Mouse (Mus musculus) midbrain, postnatal 0 days (tissue): ENCODE measurements around the gene Fam169b. TPM values are rescaled to one million over a fixed set of nuclear protein-coding genes. Genes with fewer than 3 reads are reported as not detected.
"Not testable (repeated sequence)": the region's sequence is repeated elsewhere in the genome, so short reads cannot be mapped to it uniquely, and the experiment has no call there.

ENCODE experiments used
- ATAC-seq: fragments of 200-750 bp; cut with Nextera tagmentation; 2 replicates; pipeline ENCODE4 v1.8.0; 2017; ENCODE audit warnings: moderate number of reproducible peaks, mild to moderate bottlenecking, moderate TSS enrichment, moderate library complexity; ENCODE audit not compliant: low FRiP score
- DNase-seq: peaks from one replicate; pipeline ENCODE4 v3.0.0-alpha.2; 2015; ENCODE audit warnings: low spot score
- H3K27ac ChIP-seq: fragments of 300-500 bp; sonication (generic); 2 replicates; pipeline ENCODE4 v1.5.1; 2014; ENCODE audit warnings: low read depth, mild to moderate bottlenecking, low read length, mixed read lengths
- H3K27me3 ChIP-seq: fragments of 300-500 bp; sonication (generic); 2 replicates; pipeline ENCODE4 v1.6.1; 2014; ENCODE audit warnings: low read length, control low read depth, mixed read lengths; ENCODE audit not compliant: insufficient read depth
- H3K36me3 ChIP-seq: fragments of 300-500 bp; sonication (generic); 2 replicates; pipeline ENCODE4 v1.6.1; 2014; ENCODE audit warnings: low read length, control low read depth, mixed read lengths; ENCODE audit not compliant: insufficient read depth
- H3K4me1 ChIP-seq: fragments of 300-500 bp; sonication (generic); 2 replicates; pipeline ENCODE4 v1.6.1; 2014; ENCODE audit warnings: mild to moderate bottlenecking, control low read depth, antibody characterized with exemption, low read length, mixed read lengths; ENCODE audit not compliant: insufficient read depth
- H3K4me2 ChIP-seq: fragments of 300-500 bp; sonication (generic); 2 replicates; pipeline ENCODE4 v1.6.1; 2014; ENCODE audit warnings: low read depth, mild to moderate bottlenecking, low read length, mixed read lengths; ENCODE audit not compliant: poor library complexity, severe bottlenecking
- H3K4me3 ChIP-seq: fragments of 300-500 bp; sonication (generic); 2 replicates; pipeline ENCODE4 v1.5.1; 2014; ENCODE audit warnings: low read depth, mild to moderate bottlenecking, low read length, moderate library complexity
- H3K9ac ChIP-seq: fragments of 300-500 bp; sonication (generic); replicated peaks from 2 replicates; pipeline ENCODE4 v1.6.1; 2014; ENCODE audit warnings: mild to moderate bottlenecking, low read length, moderate library complexity, mixed read lengths; ENCODE audit not compliant: poor library complexity, severe bottlenecking
- H3K9me3 ChIP-seq: fragments of 300-500 bp; sonication (generic); 2 replicates; pipeline ENCODE4 v1.6.1; 2016; ENCODE audit warnings: low read length, control low read depth
- CTCF ChIP-seq: IDR thresholded peaks from 2 replicates; pipeline ENCODE4 v1.5.1; 2016; ENCODE audit warnings: antibody characterized with exemption, mild to moderate bottlenecking
- WGBS: fragments of 180-500 bp; shearing (Covaris S2); extraction: QIAGEN DNeasy Blood & Tissue Kit; methylation state at CpG from one replicate; pipeline ENCODE4 v1.1.7; 2014; 5-methylcytosine and 5-hydroxymethylcytosine counted together
- polyA plus RNA-seq: library from polyadenylated mRNA; unstranded; fragments of >200 nt; fragmentation: Nextera tagmentation; extraction: Ambion mirVana; gene quantifications from 2 replicates; pipeline ENCODE4 v1.2.1, GENCODE M21; 2015
- total RNA-seq: library from RNA; depleted of rRNA; stranded (reverse); fragments of >200 nt; gene quantifications from 2 replicates; pipeline ENCODE4 v1.2.3, GENCODE M21; 2014

Gene Fam169b
- total and polyA plus RNA-seq, 2 experiments from 2014 or later = not detected

DNA sequence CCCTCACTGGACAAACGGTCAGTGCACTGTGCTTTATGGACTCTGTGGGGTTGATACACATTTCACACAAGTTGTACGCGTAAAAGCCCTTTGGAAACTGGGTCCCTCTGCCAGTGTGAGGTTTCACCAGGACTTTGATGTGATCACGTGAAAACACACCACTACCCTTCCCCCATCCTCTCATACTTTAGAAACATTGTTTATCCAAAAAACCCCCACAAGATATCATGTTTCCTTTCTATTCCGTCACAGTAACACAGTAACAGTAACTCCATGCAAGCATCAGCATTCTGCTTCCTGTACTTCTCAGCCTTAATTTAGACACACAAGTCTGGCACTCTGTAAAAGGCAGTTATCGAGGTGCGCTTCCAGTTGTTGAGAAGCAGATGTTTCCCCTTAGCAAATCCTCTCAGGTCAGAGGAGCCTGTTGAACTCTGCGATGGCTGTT is 12.2 kb downstream of the Fam169b start:
- no peak overlapping the region for H3K4me2 ChIP-seq
- H3K27ac ChIP-seq = no peak overlapping the region
- H3K4me3 ChIP-seq = no peak overlapping the region
- no peak for ATAC-seq
- no peak for TF ChIP-seq CTCF
- no peak for DNase-seq
- H3K27me3 ChIP-seq = no peaks in the 10 kb centered on the region
- H3K4me1 ChIP-seq = no peaks in the 10 kb centered on the region
- 83% methylated on average over 8 of the region's 8 CpGs for WGBS
- no peak overlapping the region for H3K9ac ChIP-seq
- no peaks in the 10 kb centered on the region for H3K36me3 ChIP-seq
- H3K9me3 ChIP-seq = no peaks in the 10 kb centered on the region

DNA sequence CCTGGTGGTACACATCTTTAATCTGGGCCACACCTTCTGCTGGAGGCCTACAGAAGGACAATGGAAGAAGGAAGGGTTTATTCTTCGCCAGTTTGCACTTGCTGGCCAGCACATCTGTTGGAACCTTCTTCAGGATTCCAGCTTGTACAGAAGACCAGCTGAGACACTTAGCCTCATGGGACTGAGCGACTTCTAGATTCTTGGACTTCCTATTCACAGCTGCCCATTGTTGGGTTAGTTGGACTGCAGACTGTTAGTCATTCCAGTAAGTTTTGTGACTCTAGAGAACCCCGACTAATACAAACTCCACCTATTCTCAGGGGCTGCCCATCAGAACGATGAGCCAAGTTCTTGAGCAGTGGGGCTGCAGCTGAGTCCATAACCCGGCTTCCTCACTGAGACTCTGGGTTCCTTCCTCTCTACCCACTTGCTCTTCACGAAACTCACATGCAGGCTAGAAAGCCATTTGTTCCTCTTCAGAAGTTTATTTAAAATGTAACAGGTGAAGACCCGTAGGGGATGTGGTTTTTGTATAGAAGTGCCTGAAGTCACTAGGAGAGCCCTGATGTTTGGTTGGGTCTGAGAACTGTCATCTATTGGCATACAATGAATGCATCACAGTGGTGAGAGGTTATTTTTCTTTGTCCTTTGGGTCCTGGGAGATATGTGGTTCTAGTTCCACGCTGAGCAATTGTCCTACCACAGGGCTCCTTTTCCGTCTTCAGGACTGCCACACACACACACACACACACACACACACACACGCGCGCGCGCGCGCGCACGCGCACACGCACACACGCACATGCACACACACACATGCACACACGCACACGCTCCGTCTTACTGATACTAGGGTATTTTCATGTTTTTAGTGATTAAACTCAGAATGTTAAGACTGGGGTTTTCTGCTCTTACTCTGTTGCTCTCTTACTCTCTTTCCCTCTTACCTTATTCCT is 13.2 kb downstream of the Fam169b start:
- no peaks in the 10 kb centered on the region for H3K36me3 ChIP-seq
- no peak for ATAC-seq
- TF ChIP-seq CTCF = no peak

DNA sequence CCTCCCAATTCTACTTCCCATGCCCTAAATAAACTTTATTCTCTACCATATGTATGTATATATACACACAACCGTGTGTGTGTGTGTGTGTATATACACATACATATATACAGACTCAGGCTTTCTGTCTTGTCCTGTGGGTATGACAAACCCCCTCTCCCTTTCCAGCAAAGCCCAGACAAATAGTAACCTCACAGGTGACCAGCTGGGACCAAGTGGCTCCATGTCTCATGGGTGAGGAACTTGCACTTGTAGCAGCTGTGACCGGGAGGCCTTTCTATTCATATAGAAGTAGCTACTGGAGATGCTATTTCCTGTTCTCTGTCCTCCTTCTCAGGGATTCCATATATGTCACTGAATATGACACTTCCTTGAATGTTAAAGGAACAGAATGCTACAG is 13.9 kb downstream of the Fam169b start:
- Histone ChIP-seq H3K27me3 (no peaks in the 10 kb centered on the region), H3K36me3 (no peaks in the 10 kb centered on the region), H3K4me3 (no peak overlapping the region), H3K9ac (no peak overlapping the region), H3K27ac (no peak overlapping the region), H3K4me2 (no peak overlapping the region), H3K4me1 (no peaks in the 10 kb centered on the region), H3K9me3 (no peaks in the 10 kb centered on the region)
- TF ChIP-seq CTCF = no peak
- ATAC-seq (no peak), DNase-seq (no peak)
- WGBS = 88% methylated on average over 2 of the region's 2 CpGs

More for the DNA sequence above, 13.2 kb downstream of the Fam169b start:
- Histone ChIP-seq H3K4me1 (no peaks in the 10 kb centered on the region), H3K27me3 (no peaks in the 10 kb centered on the region), H3K27ac (no peak overlapping the region), H3K4me2 (no peak overlapping the region), H3K4me3 (no peak overlapping the region), H3K9me3 (no peaks in the 10 kb centered on the region), H3K9ac (no peak overlapping the region)
- DNase-seq = no peak
- 92% methylated on average over 24 of the region's 24 CpGs for WGBS

DNA sequence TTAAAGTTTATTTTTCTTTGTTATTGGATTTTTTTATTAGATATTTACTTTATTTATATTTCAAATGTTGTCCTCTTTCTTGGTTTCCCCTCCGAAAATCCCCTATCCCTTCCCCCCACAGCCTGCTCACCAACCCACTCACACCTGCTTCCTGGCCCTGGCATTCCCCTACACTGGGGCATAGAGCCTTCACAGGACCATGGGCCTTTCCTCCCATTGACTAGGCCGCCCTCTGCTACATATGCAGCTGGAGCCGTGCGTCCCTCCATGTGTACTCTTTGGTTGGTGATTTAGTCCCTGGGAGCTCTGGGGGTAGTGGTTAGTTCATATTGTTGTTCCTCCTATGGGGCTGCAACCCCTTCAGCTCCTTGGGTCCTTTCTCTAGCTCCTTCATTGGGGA is 14.4 kb downstream of the Fam169b start:
- not testable (repeated sequence) for H3K9ac ChIP-seq, H3K9me3 ChIP-seq, H3K27me3 ChIP-seq, H3K4me3 ChIP-seq, H3K27ac ChIP-seq, H3K4me2 ChIP-seq, H3K4me1 ChIP-seq, ATAC-seq, H3K36me3 ChIP-seq, DNase-seq
- 93% methylated on average over 4 of the region's 4 CpGs for WGBS

DNA sequence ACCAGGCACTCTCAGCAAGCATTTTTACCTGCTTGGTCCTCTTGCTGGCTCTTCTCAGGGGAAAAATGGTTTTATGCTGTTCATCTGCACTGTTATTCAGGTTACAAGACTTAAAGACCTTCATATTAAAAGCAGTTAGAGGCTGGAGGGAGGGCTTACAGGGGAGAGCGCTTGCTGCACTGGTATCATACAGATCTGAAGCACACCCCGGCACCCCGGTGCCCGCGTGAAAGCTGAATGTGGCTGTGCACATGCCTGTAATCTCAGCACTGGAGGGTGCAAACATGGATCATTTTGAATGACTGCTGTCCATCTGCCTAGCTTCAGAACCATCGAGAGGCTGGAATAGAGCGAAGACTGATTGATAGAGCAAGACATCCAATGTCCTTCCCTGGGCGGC is 15.4 kb downstream of the Fam169b start:
- Histone ChIP-seq H3K4me2 (no peak overlapping the region), H3K36me3 (no peaks in the 10 kb centered on the region), H3K27me3 (no peaks in the 10 kb centered on the region), H3K4me3 (no peak overlapping the region), H3K4me1 (no peaks in the 10 kb centered on the region), H3K27ac (no peak overlapping the region), H3K9me3 (no peaks in the 10 kb centered on the region), H3K9ac (no peak overlapping the region)
- no peak for DNase-seq
- no peak for TF ChIP-seq CTCF
- 92% methylated on average over 8 of the region's 8 CpGs for WGBS
- no peak for ATAC-seq

DNA sequence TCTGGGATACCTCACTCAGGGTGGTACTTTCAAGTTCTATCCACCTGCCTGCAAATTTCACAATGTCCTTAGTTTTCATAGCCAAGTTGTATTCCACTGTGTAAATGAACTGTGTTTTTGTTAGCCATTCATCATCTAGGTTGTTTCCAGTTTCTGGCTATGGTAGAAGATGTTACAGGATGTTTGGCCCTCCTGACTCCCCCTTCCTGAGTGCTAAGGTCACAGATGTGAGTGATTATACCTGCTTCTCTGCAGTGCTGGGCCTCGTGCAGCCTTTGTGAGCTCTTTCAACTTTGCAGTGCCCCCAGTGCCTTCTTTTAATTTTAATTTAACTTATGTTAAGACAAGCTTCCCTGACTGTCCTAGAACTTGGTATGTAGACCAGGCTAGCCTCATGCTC is 18.0 kb downstream of the Fam169b start:
- DNase-seq = no peak
- H3K4me2 ChIP-seq = no peak overlapping the region
- no peak overlapping the region for H3K27ac ChIP-seq
- H3K36me3 ChIP-seq = no peaks in the 10 kb centered on the region
- TF ChIP-seq CTCF = no peak
- no peaks in the 10 kb centered on the region for H3K27me3 ChIP-seq
- H3K4me1 ChIP-seq = no peaks in the 10 kb centered on the region
- no peak overlapping the region for H3K9ac ChIP-seq
- no peak for ATAC-seq
- 78% methylated on average over 1 of the region's 1 CpGs for WGBS
- no peaks in the 10 kb centered on the region for H3K9me3 ChIP-seq
- H3K4me3 ChIP-seq = no peak overlapping the region
